Mouse (Mus musculus) forebrain, embryonic 10.5 days (tissue): ENCODE results near the gene Vmn1r88. TPM values are rescaled to one million over a fixed set of nuclear protein-coding genes. Genes with fewer than 3 reads are reported as not detected.
"Not testable (repeated sequence)": the region's sequence is repeated elsewhere in the genome, so short reads cannot be mapped to it uniquely, and the experiment has no call there.

Experiments used
- DNase-seq: peaks from one replicate; pipeline ENCODE4 v3.0.0-alpha.2; 2017; ENCODE audit warnings: low spot score; ENCODE audit errors: extremely low spot score
- H3K27ac ChIP-seq: fragments of 300-500 bp; sonication (generic); 2 replicates; pipeline ENCODE4 v1.5.1; 2016; ENCODE audit warnings: mild to moderate bottlenecking
- H3K27me3 ChIP-seq: fragments of 300-500 bp; sonication (generic); 2 replicates; pipeline ENCODE4 v1.6.1; 2016; ENCODE audit warnings: mild to moderate bottlenecking; ENCODE audit not compliant: poor library complexity, severe bottlenecking
- H3K36me3 ChIP-seq: fragments of 300-500 bp; sonication (generic); replicated peaks from 2 replicates; pipeline ENCODE4 v1.6.1; 2016; ENCODE audit warnings: mild to moderate bottlenecking, moderate library complexity
- H3K4me1 ChIP-seq: fragments of 300-500 bp; sonication (generic); 2 replicates; pipeline ENCODE4 v1.6.1; 2016
- H3K4me3 ChIP-seq: fragments of 300-500 bp; sonication (generic); 2 replicates; pipeline ENCODE4 v1.5.1; 2016; ENCODE audit warnings: mild to moderate bottlenecking, moderate library complexity
- H3K9me3 ChIP-seq: fragments of 300-500 bp; sonication (generic); 2 replicates; pipeline ENCODE4 v1.6.1; 2016; ENCODE audit warnings: mild to moderate bottlenecking, moderate library complexity
- WGBS: fragments of 180-500 bp; shearing (Covaris S2); methylation state at CpG from one replicate; pipeline ENCODE4 v1.1.7; 2016; 5-methylcytosine and 5-hydroxymethylcytosine counted together
- polyA plus RNA-seq: library from polyadenylated mRNA; unstranded; fragments of >200 nt; fragmentation: Nextera tagmentation; extraction: Ambion mirVana; gene quantifications from 2 replicates; pipeline ENCODE4 v1.2.1, GENCODE M21; 2016

Vmn1r88 gene
- polyA plus RNA-seq, result not detected in 2 replicates

DNA sequence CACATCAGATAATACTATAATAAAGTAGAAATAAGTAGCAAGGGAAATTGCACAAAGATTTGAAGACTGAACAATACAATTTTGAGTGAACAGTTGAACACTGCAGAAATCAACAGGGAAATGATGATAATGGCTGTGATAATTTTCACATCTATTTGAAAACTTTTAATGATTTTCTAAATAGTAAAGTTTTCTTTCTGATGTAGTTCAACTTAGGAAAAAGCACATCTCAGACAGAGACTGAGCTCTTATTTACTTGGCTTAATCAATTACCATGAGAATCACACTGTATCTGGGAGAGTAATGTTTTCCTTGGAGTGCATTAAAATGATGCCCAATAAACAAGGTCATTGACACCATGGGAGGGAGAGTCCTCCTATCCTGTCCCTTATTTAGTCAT lies at the start of gene Vmn1r88:
TSS of gene Vmn1r88 (plus strand) at position 301 of the 400 bp plus-strand sequence.
- no peak within 1 kb of the TSS for H3K4me3 ChIP-seq
- H3K4me1 ChIP-seq, result no peaks in the 10 kb centered on the region
- peaks cover 1% of the 10 kb centered on the region; the same call in 1 of the 2 replicates for H3K9me3 ChIP-seq
- no peaks in the 10 kb centered on the region for H3K36me3 ChIP-seq
- H3K27ac ChIP-seq, result no peak within 1 kb of the TSS
- no peaks in the 10 kb centered on the region for H3K27me3 ChIP-seq
- no peak for DNase-seq

DNA sequence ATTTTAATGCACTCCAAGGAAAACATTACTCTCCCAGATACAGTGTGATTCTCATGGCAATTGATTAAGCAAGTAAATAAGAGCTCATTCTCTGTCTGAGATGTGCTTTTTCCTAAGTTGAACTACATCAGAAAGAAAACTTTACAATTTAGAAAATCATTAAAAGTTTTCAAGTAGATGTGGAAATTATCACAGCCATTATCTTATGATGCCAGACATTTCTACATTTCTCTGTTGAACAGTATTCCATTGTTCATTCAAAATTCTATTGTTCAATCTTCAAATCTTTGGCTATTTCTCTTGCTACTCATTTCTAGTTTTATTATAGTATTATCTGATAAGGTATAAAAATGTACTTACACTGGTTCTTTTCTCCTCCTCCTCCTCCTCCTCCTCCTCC lies 39.6 kb upstream of the Vmn1r88 start, which contains the start of gene Vmn1r86:
TSS of gene Vmn1r86 (minus strand) at position 101 of the 400 bp plus-strand sequence.
- no peak within 1 kb of the TSS for H3K4me3 ChIP-seq
- no peaks in the 10 kb centered on the region; the same call in 1 of the 2 replicates for H3K27me3 ChIP-seq
- H3K4me1 ChIP-seq, result no peaks in the 10 kb centered on the region
- no peak for DNase-seq
- H3K27ac ChIP-seq, result no peak within 1 kb of the TSS
- no peaks in the 10 kb centered on the region for H3K9me3 ChIP-seq
- H3K36me3 ChIP-seq, result no peaks in the 10 kb centered on the region

GRCm38 (mm10) chr7:13123554-13124153 lies 35.7 kb upstream of the Vmn1r88 start:
- H3K36me3 ChIP-seq, H3K9me3 ChIP-seq, H3K27me3 ChIP-seq, H3K27ac ChIP-seq, DNase-seq, H3K4me1 ChIP-seq: not testable (repeated sequence)
- H3K4me3 ChIP-seq, result peak overlapping the region; percentile 42
- WGBS, result under 1% methylated on average over 24 of the region's 34 CpGs

DNA sequence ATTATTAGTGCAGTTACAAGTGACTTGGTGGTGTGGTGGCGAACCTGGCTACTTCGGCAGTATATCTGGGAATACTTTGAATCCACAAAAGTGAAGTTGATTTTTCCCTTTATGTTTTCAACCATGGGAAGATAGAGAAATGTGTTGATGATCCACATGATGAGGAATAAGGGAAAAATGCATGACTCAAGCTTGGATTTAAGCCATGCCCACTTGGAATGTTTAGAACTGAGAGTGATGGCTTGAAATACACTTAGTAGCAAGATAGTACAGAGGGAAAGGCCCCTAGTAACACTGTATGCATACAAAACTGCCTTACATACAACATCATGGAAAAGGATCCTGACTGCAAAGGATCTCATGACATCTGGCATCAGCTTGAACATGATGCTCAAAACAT lies 27.5 kb upstream of the Vmn1r88 start:
- no peaks in the 10 kb centered on the region for H3K27me3 ChIP-seq
- DNase-seq, result no peak
- 92% methylated on average over 2 of the region's 2 CpGs for WGBS
- no peak overlapping the region for H3K4me3 ChIP-seq
- H3K27ac ChIP-seq, result no peak overlapping the region
- H3K4me1 ChIP-seq, result no peaks in the 10 kb centered on the region
- no peaks in the 10 kb centered on the region for H3K36me3 ChIP-seq
- no peaks in the 10 kb centered on the region for H3K9me3 ChIP-seq

GRCm38 (mm10) chr7:13137340-13137739 lies 22.0 kb upstream of the Vmn1r88 start:
- DNase-seq, result no peak
- no peaks in the 10 kb centered on the region for H3K36me3 ChIP-seq
- no peak overlapping the region for H3K4me3 ChIP-seq
- H3K4me1 ChIP-seq, result no peaks in the 10 kb centered on the region
- no peaks in the 10 kb centered on the region for H3K27me3 ChIP-seq
- no peak overlapping the region for H3K27ac ChIP-seq
- H3K9me3 ChIP-seq, result no peaks in the 10 kb centered on the region

GRCm38 (mm10) chr7:13140057-13140456 lies 19.3 kb upstream of the Vmn1r88 start, which contains the start of gene Vmn1r87:
Gene Vmn1r87, minus strand, starts transcription at chr7:13140157.
- Histone ChIP-seq H3K4me1 (no peaks in the 10 kb centered on the region), H3K4me3 (no peak within 1 kb of the TSS), H3K9me3 (no peaks in the 10 kb centered on the region), H3K36me3 (no peaks in the 10 kb centered on the region), H3K27me3 (no peaks in the 10 kb centered on the region), H3K27ac (no peak within 1 kb of the TSS)
- 86% methylated on average over 1 of the region's 1 CpGs for WGBS
- no peak for DNase-seq

DNA sequence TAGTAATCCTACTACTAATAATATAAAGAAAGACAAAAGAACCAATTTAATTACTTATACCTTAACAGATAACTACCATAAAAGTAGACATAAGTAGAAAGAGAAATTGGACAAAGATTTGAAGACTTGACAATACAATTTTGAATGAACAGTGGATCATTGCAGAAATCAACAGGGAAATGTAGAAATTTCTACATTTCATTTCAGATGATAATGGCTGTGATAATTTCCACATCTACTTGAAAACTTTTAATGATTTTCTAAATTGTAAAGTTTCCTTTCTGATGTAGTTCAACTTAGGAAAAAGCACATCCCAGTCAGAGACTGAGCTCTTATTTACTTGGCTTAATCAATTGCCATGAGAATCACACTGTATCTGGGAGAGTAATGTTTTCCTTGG lies 53.4 kb downstream of the Vmn1r88 start, which contains the start of gene Vmn1r89:
TSS of gene Vmn1r89 (plus strand) at position 301 of the 400 bp plus-strand sequence.
- H3K4me3 ChIP-seq, result no peak within 1 kb of the TSS

More for the DNA sequence above, 53.4 kb downstream of the Vmn1r88 start, which contains the start of gene Vmn1r89:
- Histone ChIP-seq H3K9me3 (peaks cover 5% of the 10 kb centered on the region; the same call in 1 of the 2 replicates), H3K4me1 (no peaks in the 10 kb centered on the region), H3K27ac (no peak within 1 kb of the TSS), H3K36me3 (no peaks in the 10 kb centered on the region), H3K27me3 (no peaks in the 10 kb centered on the region)
- DNase-seq, result no peak

Other genes starting within 250 kb of the Vmn1r88 start
- gene Rps5, start 237.3 kb upstream of the Vmn1r88 start, polyA plus RNA-seq, result 1,023 and 1,050 TPM in 2 replicates
- gene Rnf225, start 232.2 kb upstream of the Vmn1r88 start, polyA plus RNA-seq, result 0.55 and 1.0 TPM in 2 replicates
- 10.5 and 11.1 TPM in 2 replicates for gene Zfp324, start 193.7 kb upstream of the Vmn1r88 start, polyA plus RNA-seq
- 16.5 and 17.7 TPM in 2 replicates for gene Zfp446, start 181.7 kb upstream of the Vmn1r88 start, polyA plus RNA-seq
- not detected in 2 replicates for gene Slc27a5, start 161.4 kb upstream of the Vmn1r88 start, polyA plus RNA-seq
- gene Trim28, start 160.5 kb upstream of the Vmn1r88 start, polyA plus RNA-seq, result 415 and 417 TPM in 2 replicates
- 29.7 and 30.7 TPM in 2 replicates for gene Zbtb45, start 149.5 kb upstream of the Vmn1r88 start, polyA plus RNA-seq
- 97.3 and 102 TPM in 2 replicates for gene Chmp2a, start 124.8 kb upstream of the Vmn1r88 start, polyA plus RNA-seq
- gene Ube2m, start 121.3 kb upstream of the Vmn1r88 start, polyA plus RNA-seq, result 82.9 and 88.7 TPM in 2 replicates
- 3.9 and 4.3 TPM in 2 replicates for gene Mzf1, start 104.8 kb upstream of the Vmn1r88 start, polyA plus RNA-seq
- gene Vmn1r85, start 64.4 kb upstream of the Vmn1r88 start, polyA plus RNA-seq, result not detected in 2 replicates
- gene Vmn1r86, start 39.7 kb upstream of the Vmn1r88 start, polyA plus RNA-seq, result not detected in 2 replicates
- not detected in 2 replicates for gene Vmn1r87, start 19.4 kb upstream of the Vmn1r88 start, polyA plus RNA-seq
- not detected in 2 replicates for gene Vmn1r89, start 53.5 kb downstream of the Vmn1r88 start, polyA plus RNA-seq
- gene Lig1, start 117.7 kb downstream of the Vmn1r88 start, polyA plus RNA-seq, result 189 TPM in 2 replicates
- gene Zswim9, start 119.2 kb downstream of the Vmn1r88 start, polyA plus RNA-seq, result 10.3 and 10.8 TPM in 2 replicates
- 2.1 and 3.0 TPM in 2 replicates for gene Pla2g4c, start 165.1 kb downstream of the Vmn1r88 start, polyA plus RNA-seq
- 0.11 TPM in 1 of 2 replicates, not detected in the other for gene Cabp5, start 238.6 kb downstream of the Vmn1r88 start, polyA plus RNA-seq